Mouse (Mus musculus) midbrain, embryonic 12.5 days (tissue): ENCODE measurements around the gene Npas3. TPM values are rescaled to one million over a fixed set of nuclear protein-coding genes. Genes with fewer than 3 reads are reported as not detected.
A peak's percentile ranks its signal among the peaks of the same experiment; 100 is the strongest.

Experiments
- ATAC-seq: fragments of 200-750 bp; cut with Nextera tagmentation; 2 replicates; pipeline ENCODE4 v1.8.0; 2017; ENCODE audit warnings: low read depth, moderate TSS enrichment, moderate library complexity; ENCODE audit not compliant: low FRiP score
- H3K27ac ChIP-seq: fragments of 300-500 bp; sonication (generic); replicated peaks from 2 replicates; pipeline ENCODE4 v1.5.1; 2016; ENCODE audit warnings: mild to moderate bottlenecking
- H3K27me3 ChIP-seq: fragments of 300-500 bp; sonication (generic); 2 replicates; pipeline ENCODE4 v1.6.1; 2016; ENCODE audit warnings: mild to moderate bottlenecking
- H3K36me3 ChIP-seq: fragments of 300-500 bp; sonication (generic); 2 replicates; pipeline ENCODE4 v1.6.1; 2016
- H3K4me1 ChIP-seq: fragments of 300-500 bp; sonication (generic); 2 replicates; pipeline ENCODE4 v1.6.1; 2016
- H3K4me2 ChIP-seq: fragments of 300-500 bp; sonication (generic); replicated peaks from 2 replicates; pipeline ENCODE4 v1.6.1; 2016; ENCODE audit warnings: mild to moderate bottlenecking, moderate library complexity
- H3K4me3 ChIP-seq: fragments of 300-500 bp; sonication (generic); 2 replicates; pipeline ENCODE4 v1.5.1; 2016; ENCODE audit warnings: mild to moderate bottlenecking
- H3K9ac ChIP-seq: fragments of 300-500 bp; sonication (generic); replicated peaks from 2 replicates; pipeline ENCODE4 v1.6.1; 2016; ENCODE audit warnings: mild to moderate bottlenecking, moderate library complexity
- H3K9me3 ChIP-seq: fragments of 300-500 bp; sonication (generic); 2 replicates; pipeline ENCODE4 v1.6.1; 2016; ENCODE audit warnings: mild to moderate bottlenecking
- WGBS: fragments of 180-500 bp; shearing (Covaris S2); methylation state at CpG from one replicate; pipeline ENCODE4 v1.1.7; 2016; 5-methylcytosine and 5-hydroxymethylcytosine counted together
- polyA plus RNA-seq: library from polyadenylated mRNA; unstranded; fragments of >200 nt; fragmentation: Nextera tagmentation; extraction: Ambion mirVana; gene quantifications from 2 replicates; pipeline ENCODE4 v1.2.1, GENCODE M21; 2016

Npas3 gene
- polyA plus RNA-seq, 1 experiment from 2014 or later = 30.0 TPM

GRCm38 (mm10) chr12:53729275-53729674, 480.8 kb downstream of the Npas3 start:
- H3K36me3 ChIP-seq = no peaks in the 10 kb centered on the region
- 0 out of 2 replicates have a peak, but pooled peaks cover 5% of the 10 kb centered on the region for H3K4me1 ChIP-seq
- H3K4me3 ChIP-seq = no peak overlapping the region
- no peak overlapping the region for H3K27ac ChIP-seq
- no peak overlapping the region for H3K4me2 ChIP-seq
- H3K9ac ChIP-seq = no peak overlapping the region
- no peaks in the 10 kb centered on the region for H3K27me3 ChIP-seq
- WGBS = 94% methylated on average over 5 of the region's 5 CpGs
- no peaks in the 10 kb centered on the region for H3K9me3 ChIP-seq
- no peak for ATAC-seq

GRCm38 (mm10) chr12:53738549-53739292, 490.2 kb downstream of the Npas3 start:
- H3K9me3 ChIP-seq = no peaks in the 10 kb centered on the region
- H3K27me3 ChIP-seq = no peaks in the 10 kb centered on the region
- no peak for ATAC-seq
- peaks cover 13% of the 10 kb centered on the region; the same call in 1 of the 2 replicates for H3K4me1 ChIP-seq
- no peaks in the 10 kb centered on the region for H3K36me3 ChIP-seq
- H3K4me3 ChIP-seq = no peak overlapping the region
- 41% methylated on average over 16 of the region's 16 CpGs for WGBS
- peak overlapping the region; percentile 47 for H3K27ac ChIP-seq
- no peak overlapping the region for H3K9ac ChIP-seq
- no peak overlapping the region for H3K4me2 ChIP-seq

- no peaks in the 10 kb centered on the region for H3K36me3 ChIP-seq
- H3K4me1 ChIP-seq = 0 out of 2 replicates have a peak, but pooled peaks cover 9% of the 10 kb centered on the region
- no peak overlapping the region for H3K27ac ChIP-seq
- H3K4me3 ChIP-seq = no peak overlapping the region
- no peak for ATAC-seq
- WGBS = 67% methylated on average over 5 of the region's 5 CpGs
- no peaks in the 10 kb centered on the region for H3K27me3 ChIP-seq
- H3K9ac ChIP-seq = no peak overlapping the region
- no peaks in the 10 kb centered on the region for H3K9me3 ChIP-seq
- H3K4me2 ChIP-seq = no peak overlapping the region
Observed at GRCm38 (mm10) chr12:53746653-53747052, 498.2 kb downstream of the Npas3 start.

GRCm38 (mm10) chr12:53749375-53749774, 500.9 kb downstream of the Npas3 start:
- Histone ChIP-seq H3K36me3 (no peaks in the 10 kb centered on the region), H3K9me3 (no peaks in the 10 kb centered on the region), H3K4me3 (no peak overlapping the region), H3K4me1 (peaks cover 34% of the 10 kb centered on the region), H3K27me3 (no peaks in the 10 kb centered on the region), H3K9ac (no peak overlapping the region), H3K4me2 (no peak overlapping the region), H3K27ac (no peak overlapping the region)
- ATAC-seq = no peak
- WGBS = 81% methylated on average over 4 of the region's 4 CpGs

- Histone ChIP-seq H3K9ac (no peak overlapping the region), H3K27me3 (no peaks in the 10 kb centered on the region), H3K36me3 (no peaks in the 10 kb centered on the region), H3K4me2 (no peak overlapping the region), H3K27ac (no peak overlapping the region), H3K4me1 (peaks cover 33% of the 10 kb centered on the region), H3K4me3 (no peak overlapping the region), H3K9me3 (no peaks in the 10 kb centered on the region)
- ATAC-seq = no peak
- WGBS = 75% methylated on average over 13 of the region's 13 CpGs
Observed at GRCm38 (mm10) chr12:53752281-53753072, 504.0 kb downstream of the Npas3 start.

GRCm38 (mm10) chr12:53753368-53753937, 505.0 kb downstream of the Npas3 start:
- WGBS = 21% methylated on average over 13 of the region's 13 CpGs
- no peaks in the 10 kb centered on the region for H3K36me3 ChIP-seq
- H3K9ac ChIP-seq = no peak overlapping the region
- H3K27me3 ChIP-seq = no peaks in the 10 kb centered on the region
- peak; percentile 44 for ATAC-seq
- H3K27ac ChIP-seq = peak overlapping the region; percentile 46; the same call in 1 of the 2 replicates
- peaks cover 33% of the 10 kb centered on the region for H3K4me1 ChIP-seq
- peak overlapping the region; percentile 26 for H3K4me2 ChIP-seq
- no peak overlapping the region for H3K4me3 ChIP-seq
- no peaks in the 10 kb centered on the region for H3K9me3 ChIP-seq

- no peak for ATAC-seq
- H3K4me1 ChIP-seq = peaks cover 32% of the 10 kb centered on the region
- H3K4me2 ChIP-seq = no peak overlapping the region
- H3K27me3 ChIP-seq = no peaks in the 10 kb centered on the region
- H3K9me3 ChIP-seq = no peaks in the 10 kb centered on the region
- H3K4me3 ChIP-seq = no peak overlapping the region
- no peak overlapping the region for H3K27ac ChIP-seq
- no peak overlapping the region for H3K9ac ChIP-seq
- no peaks in the 10 kb centered on the region for H3K36me3 ChIP-seq
- 35% methylated on average over 7 of the region's 7 CpGs for WGBS
Observed at GRCm38 (mm10) chr12:53754236-53754635, 505.8 kb downstream of the Npas3 start.

- ATAC-seq = no peak
- no peak overlapping the region for H3K27ac ChIP-seq
- peaks cover 20% of the 10 kb centered on the region for H3K4me1 ChIP-seq
Observed at GRCm38 (mm10) chr12:53757631-53758030, 509.2 kb downstream of the Npas3 start.

GRCm38 (mm10) chr12:53758356-53758755, 509.9 kb downstream of the Npas3 start:
- Histone ChIP-seq H3K36me3 (no peaks in the 10 kb centered on the region), H3K4me3 (no peak overlapping the region), H3K27me3 (no peaks in the 10 kb centered on the region), H3K4me2 (no peak overlapping the region), H3K4me1 (peaks cover 13% of the 10 kb centered on the region), H3K27ac (no peak overlapping the region), H3K9ac (no peak overlapping the region), H3K9me3 (no peaks in the 10 kb centered on the region)
- ATAC-seq = no peak
- WGBS = 79% methylated on average over 5 of the region's 5 CpGs

More at GRCm38 (mm10) chr12:53757631-53758030, 509.2 kb downstream of the Npas3 start:
- Histone ChIP-seq H3K4me3 (no peak overlapping the region), H3K36me3 (no peaks in the 10 kb centered on the region), H3K9ac (no peak overlapping the region), H3K27me3 (no peaks in the 10 kb centered on the region), H3K4me2 (no peak overlapping the region), H3K9me3 (no peaks in the 10 kb centered on the region)
- WGBS = 85% methylated on average over 6 of the region's 6 CpGs

- Histone ChIP-seq H3K4me2 (no peak overlapping the region), H3K27me3 (no peaks in the 10 kb centered on the region), H3K4me1 (peaks cover 25% of the 10 kb centered on the region; the same call in 1 of the 2 replicates), H3K36me3 (no peaks in the 10 kb centered on the region), H3K27ac (no peak overlapping the region), H3K9me3 (no peaks in the 10 kb centered on the region), H3K9ac (no peak overlapping the region), H3K4me3 (no peak overlapping the region)
- WGBS = 52% methylated on average over 4 of the region's 4 CpGs
- no peak for ATAC-seq
Observed at GRCm38 (mm10) chr12:53764143-53764542, 515.7 kb downstream of the Npas3 start.

- peaks cover 40% of the 10 kb centered on the region for H3K4me1 ChIP-seq
- H3K27me3 ChIP-seq = no peaks in the 10 kb centered on the region
- H3K27ac ChIP-seq = no peak overlapping the region; the same call in 1 of the 2 replicates
- no peak for ATAC-seq
- WGBS = 84% methylated on average over 11 of the region's 11 CpGs
- no peak overlapping the region for H3K9ac ChIP-seq
- H3K4me3 ChIP-seq = no peak overlapping the region
- H3K9me3 ChIP-seq = no peaks in the 10 kb centered on the region
- H3K4me2 ChIP-seq = no peak overlapping the region
- no peaks in the 10 kb centered on the region for H3K36me3 ChIP-seq
Observed at GRCm38 (mm10) chr12:53768392-53768791, 519.9 kb downstream of the Npas3 start.

- no peaks in the 10 kb centered on the region for H3K9me3 ChIP-seq
- H3K4me2 ChIP-seq = no peak overlapping the region
- H3K27me3 ChIP-seq = no peaks in the 10 kb centered on the region
- ATAC-seq = no peak
- no peak overlapping the region for H3K4me3 ChIP-seq
- H3K36me3 ChIP-seq = no peaks in the 10 kb centered on the region
- 77% methylated on average over 14 of the region's 14 CpGs for WGBS
- H3K27ac ChIP-seq = no peak overlapping the region
- H3K4me1 ChIP-seq = peaks cover 29% of the 10 kb centered on the region
- no peak overlapping the region for H3K9ac ChIP-seq
Observed at GRCm38 (mm10) chr12:53771394-53771936, 523.0 kb downstream of the Npas3 start.
